Mouse (Mus musculus): ENCODE data around the gene Rtbdn. TPM values are rescaled to one million over a fixed set of nuclear protein-coding genes. Genes with fewer than 3 reads are reported as not detected.

The Rtbdn gene
- polyA plus RNA-seq, 1 experiment from 2014 or later: 0.15 TPM

- peak; percentile 51; the same call in 1 of the 2 replicates for ATAC-seq (ENCODE audit: low FRiP score)
- no peaks in the 10 kb centered on the region for H3K9me3 ChIP-seq (ENCODE audit: control insufficient read depth, low read length)
- peak; percentile 92 for DNase-seq (ENCODE audit: low spot score, missing footprints)
- H3K4me2 ChIP-seq: peak overlapping the region; percentile 92
- H3K4me1 ChIP-seq (ENCODE audit: control insufficient read depth, insufficient read depth, low read length): peaks cover 23% of the 10 kb centered on the region
- H3K9ac ChIP-seq (ENCODE audit: low read length): no peak overlapping the region
- peak overlapping the region; percentile 14; the same call in 1 of the 2 replicates for H3K4me3 ChIP-seq (ENCODE audit: low read depth, low read length)
- no peak overlapping the region for H3K27ac ChIP-seq (ENCODE audit: low read depth, low read length)
- WGBS: 2% methylated on average over 26 of the region's 26 CpGs
- H3K27me3 ChIP-seq (ENCODE audit: control insufficient read depth, insufficient read depth, low read length): peaks cover 37% of the 10 kb centered on the region
- H3K36me3 ChIP-seq (ENCODE audit: control insufficient read depth, insufficient read depth, low read length): no peaks in the 10 kb centered on the region
These were observed 2.2 kb upstream of the Rtbdn start for GRCm38 (mm10) chr8:84944478-84945160.

- Histone ChIP-seq H3K4me1 (ENCODE audit: control insufficient read depth, insufficient read depth, low read length) (peaks cover 23% of the 10 kb centered on the region), H3K36me3 (ENCODE audit: control insufficient read depth, insufficient read depth, low read length) (no peaks in the 10 kb centered on the region), H3K9me3 (ENCODE audit: control insufficient read depth, low read length) (no peaks in the 10 kb centered on the region), H3K4me2 (peak overlapping the region; percentile 92), H3K4me3 (ENCODE audit: low read depth, low read length) (peak overlapping the region; percentile 57; the same call in 1 of the 2 replicates), H3K27ac (ENCODE audit: low read depth, low read length) (no peak overlapping the region), H3K9ac (ENCODE audit: low read length) (no peak overlapping the region), H3K27me3 (ENCODE audit: control insufficient read depth, insufficient read depth, low read length) (peaks cover 40% of the 10 kb centered on the region)
- no peak for DNase-seq (ENCODE audit: low spot score, missing footprints)
- peak; percentile 56 for ATAC-seq (ENCODE audit: low FRiP score)
- WGBS: 4% methylated on average over 11 of the region's 11 CpGs
These were observed 1.6 kb upstream of the Rtbdn start for GRCm38 (mm10) chr8:84945235-84945632.

- H3K9me3 ChIP-seq (ENCODE audit: control insufficient read depth, low read length): no peaks in the 10 kb centered on the region
- H3K4me3 ChIP-seq (ENCODE audit: low read depth, low read length): peak overlapping the region; percentile 57
- ATAC-seq (ENCODE audit: low FRiP score): peak; percentile 73
- no peaks in the 10 kb centered on the region for H3K36me3 ChIP-seq (ENCODE audit: control insufficient read depth, insufficient read depth, low read length)
- H3K4me2 ChIP-seq: peak overlapping the region; percentile 92
- DNase-seq (ENCODE audit: low spot score, missing footprints): peak; percentile 97
- H3K4me1 ChIP-seq (ENCODE audit: control insufficient read depth, insufficient read depth, low read length): peaks cover 23% of the 10 kb centered on the region
- H3K27me3 ChIP-seq (ENCODE audit: control insufficient read depth, insufficient read depth, low read length): peaks cover 46% of the 10 kb centered on the region
- H3K9ac ChIP-seq (ENCODE audit: low read length): peak overlapping the region; percentile 62
- no peak overlapping the region for H3K27ac ChIP-seq (ENCODE audit: low read depth, low read length)
- 0% methylated on average over 46 of the region's 67 CpGs for WGBS
These were observed 911 bp upstream of the Rtbdn start for GRCm38 (mm10) chr8:84945633-84946527.

- no peaks in the 10 kb centered on the region for H3K9me3 ChIP-seq (ENCODE audit: control insufficient read depth, low read length)
- H3K36me3 ChIP-seq (ENCODE audit: control insufficient read depth, insufficient read depth, low read length): no peaks in the 10 kb centered on the region
- H3K4me1 ChIP-seq (ENCODE audit: control insufficient read depth, insufficient read depth, low read length): peaks cover 23% of the 10 kb centered on the region
- ATAC-seq (ENCODE audit: low FRiP score): no peak
- WGBS: 15% methylated on average over 9 of the region's 9 CpGs
- no peak overlapping the region for H3K4me2 ChIP-seq
- H3K4me3 ChIP-seq (ENCODE audit: low read depth, low read length): no peak overlapping the region
- DNase-seq (ENCODE audit: low spot score, missing footprints): no peak
- no peak overlapping the region for H3K27ac ChIP-seq (ENCODE audit: low read depth, low read length)
- peaks cover 46% of the 10 kb centered on the region for H3K27me3 ChIP-seq (ENCODE audit: control insufficient read depth, insufficient read depth, low read length)
- H3K9ac ChIP-seq (ENCODE audit: low read length): no peak overlapping the region
These were observed 402 bp downstream of the Rtbdn start for GRCm38 (mm10) chr8:84947241-84947545.

- DNase-seq (ENCODE audit: low spot score, missing footprints) (peak; percentile 73), ATAC-seq (ENCODE audit: low FRiP score) (no peak)
- no peak overlapping the region for H3K9ac ChIP-seq (ENCODE audit: low read length)
- peaks cover 31% of the 10 kb centered on the region for H3K27me3 ChIP-seq (ENCODE audit: control insufficient read depth, insufficient read depth, low read length)
- peaks cover 18% of the 10 kb centered on the region; the same call in 1 of the 2 replicates for H3K4me1 ChIP-seq (ENCODE audit: control insufficient read depth, insufficient read depth, low read length)
- H3K27ac ChIP-seq (ENCODE audit: low read depth, low read length): no peak overlapping the region
- 17% methylated on average over 12 of the region's 12 CpGs for WGBS
- no peak overlapping the region for H3K4me2 ChIP-seq
- no peaks in the 10 kb centered on the region for H3K36me3 ChIP-seq (ENCODE audit: control insufficient read depth, insufficient read depth, low read length)
- H3K9me3 ChIP-seq (ENCODE audit: control insufficient read depth, low read length): no peaks in the 10 kb centered on the region
- H3K4me3 ChIP-seq (ENCODE audit: low read depth, low read length): no peak overlapping the region
These were observed 3.0 kb downstream of the Rtbdn start for GRCm38 (mm10) chr8:84949753-84950152.

- no peak for ATAC-seq (ENCODE audit: low FRiP score)
- Histone ChIP-seq H3K4me1 (ENCODE audit: control insufficient read depth, insufficient read depth, low read length) (no peaks in the 10 kb centered on the region), H3K9me3 (ENCODE audit: control insufficient read depth, low read length) (no peaks in the 10 kb centered on the region), H3K9ac (ENCODE audit: low read length) (no peak overlapping the region), H3K27ac (ENCODE audit: low read depth, low read length) (no peak overlapping the region), H3K4me3 (ENCODE audit: low read depth, low read length) (no peak overlapping the region), H3K4me2 (no peak overlapping the region), H3K36me3 (ENCODE audit: control insufficient read depth, insufficient read depth, low read length) (no peaks in the 10 kb centered on the region), H3K27me3 (ENCODE audit: control insufficient read depth, insufficient read depth, low read length) (peaks cover 9% of the 10 kb centered on the region)
- peak; percentile 76 for DNase-seq (ENCODE audit: low spot score, missing footprints)
- 9% methylated on average over 18 of the region's 18 CpGs for WGBS
These were observed 5.9 kb downstream of the Rtbdn start for GRCm38 (mm10) chr8:84952612-84953255.

- no peak overlapping the region for H3K27ac ChIP-seq (ENCODE audit: low read depth, low read length)
- ATAC-seq (ENCODE audit: low FRiP score): no peak
- H3K27me3 ChIP-seq (ENCODE audit: control insufficient read depth, insufficient read depth, low read length): no peaks in the 10 kb centered on the region; the same call in 1 of the 2 replicates
- H3K4me3 ChIP-seq (ENCODE audit: low read depth, low read length): no peak overlapping the region
- no peak overlapping the region for H3K9ac ChIP-seq (ENCODE audit: low read length)
- peak; percentile 96 for DNase-seq (ENCODE audit: low spot score, missing footprints)
- H3K36me3 ChIP-seq (ENCODE audit: control insufficient read depth, insufficient read depth, low read length): 0 out of 2 replicates have a peak, but pooled peaks cover 3% of the 10 kb centered on the region
- 54% methylated on average over 2 of the region's 2 CpGs for WGBS
- no peaks in the 10 kb centered on the region for H3K4me1 ChIP-seq (ENCODE audit: control insufficient read depth, insufficient read depth, low read length)
- no peaks in the 10 kb centered on the region for H3K9me3 ChIP-seq (ENCODE audit: control insufficient read depth, low read length)
- no peak overlapping the region for H3K4me2 ChIP-seq
These were observed 10.0 kb downstream of the Rtbdn start for GRCm38 (mm10) chr8:84956768-84957167.

- H3K4me3 ChIP-seq (ENCODE audit: low read depth, low read length): no peak overlapping the region
- H3K9ac ChIP-seq (ENCODE audit: low read length): no peak overlapping the region
- peaks cover under 1% of the 10 kb centered on the region; the same call in 1 of the 2 replicates for H3K4me1 ChIP-seq (ENCODE audit: control insufficient read depth, insufficient read depth, low read length)
- ATAC-seq (ENCODE audit: low FRiP score): no peak
- DNase-seq (ENCODE audit: low spot score, missing footprints): no peak
- no peak overlapping the region for H3K4me2 ChIP-seq
- WGBS: 89% methylated on average over 7 of the region's 7 CpGs
- no peak overlapping the region for H3K27ac ChIP-seq (ENCODE audit: low read depth, low read length)
- no peaks in the 10 kb centered on the region for H3K9me3 ChIP-seq (ENCODE audit: control insufficient read depth, low read length)
- H3K36me3 ChIP-seq (ENCODE audit: control insufficient read depth, insufficient read depth, low read length): 0 out of 2 replicates have a peak, but pooled peaks cover 3% of the 10 kb centered on the region
- H3K27me3 ChIP-seq (ENCODE audit: control insufficient read depth, insufficient read depth, low read length): no peaks in the 10 kb centered on the region
These were observed 13.0 kb downstream of the Rtbdn start for GRCm38 (mm10) chr8:84959811-84960210.
